ENCODE assay signal across 16 mouse cellular contexts in the genomic region with DNA sequence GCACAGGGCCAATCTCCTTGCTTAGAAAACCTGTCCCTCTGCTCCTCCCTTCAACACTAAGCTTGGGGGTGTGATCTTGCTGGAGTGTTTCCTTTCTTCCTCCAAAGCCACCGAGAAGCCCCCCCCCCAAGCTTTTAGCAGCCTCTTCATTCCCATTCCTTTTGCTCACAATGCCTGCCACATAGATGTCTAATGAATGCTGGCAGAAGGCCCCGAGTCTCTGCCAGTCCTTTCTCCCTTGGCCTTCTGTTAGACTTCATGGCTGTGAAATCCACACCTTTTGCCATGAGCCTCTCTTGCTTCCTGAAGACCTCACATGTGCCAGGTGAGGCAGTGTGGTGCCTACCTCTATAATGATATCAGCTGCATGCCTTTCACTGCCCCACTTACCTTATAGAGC. TPM values are rescaled to one million over a fixed set of nuclear protein-coding genes. Genes with fewer than 3 reads are reported as not detected.
DNase-seq lines count a peak whose midpoint lies in the region; ATAC-seq lines count a peak whose summit lies in the region.
"Had no signal": no experiment of that assay in that cellular context is flagged by ENCODE, and none has a peak within 500 bp of the region (broad histone marks: within the 10 kb centered on the region; RNA-seq: fewer than 3 reads in every experiment).

No protein-coding gene starts in this region.

- ATAC-seq in cerebellum, adult (ENCODE audit: insufficient number of reproducible peaks, low FRiP score, low TSS enrichment) = no peak
- ATAC-seq in hindbrain, embryonic 16.5 days = 0 out of 2 replicates have a peak, but pooled peaks have one; percentile 22
- ATAC-seq in hindbrain, embryonic 13.5 days (ENCODE audit: low FRiP score) = no peak
- no peak for ATAC-seq in midbrain, embryonic 14.5 days (ENCODE audit: low FRiP score, low TSS enrichment)
- no peak for ATAC-seq in midbrain, embryonic 11.5 days (ENCODE audit: low FRiP score)
- no peak for ATAC-seq in stomach, embryonic 16.5 days (ENCODE audit: insufficient read depth, low FRiP score)
- ATAC-seq: Patski had no signal

- peaks cover 7% of the 10 kb centered on the region for H3K4me1 ChIP-seq in hindbrain, embryonic 16.5 days (ENCODE audit: control insufficient read depth, insufficient read depth, low read depth, low read length)
- H3K4me1 ChIP-seq in hindbrain, embryonic 13.5 days (replicated peaks) = peaks cover 19% of the 10 kb centered on the region
- no peaks in the 10 kb centered on the region for H3K4me1 ChIP-seq in midbrain, embryonic 14.5 days (ENCODE audit: control insufficient read depth, insufficient read depth, low read length)
- no peaks in the 10 kb centered on the region for H3K4me1 ChIP-seq in midbrain, embryonic 11.5 days (ENCODE audit: control insufficient read depth, insufficient read depth, low read length)
- H3K4me1 ChIP-seq in stomach, embryonic 16.5 days (ENCODE audit: control insufficient read depth, insufficient read depth, low read length) = peaks cover 27% of the 10 kb centered on the region; the same call in 1 of the 2 replicates
- H3K4me1 ChIP-seq: embryonic facial prominence, embryonic 12.5 days; neural tube, embryonic 12.5 days had no signal

- H3K9me3 ChIP-seq in hindbrain, embryonic 16.5 days (ENCODE audit: control insufficient read depth, low read length) = no peaks in the 10 kb centered on the region
- H3K9me3 ChIP-seq in hindbrain, embryonic 13.5 days = no peaks in the 10 kb centered on the region
- H3K9me3 ChIP-seq in midbrain, embryonic 14.5 days (ENCODE audit: control insufficient read depth, low read length) = no peaks in the 10 kb centered on the region
- H3K9me3 ChIP-seq in midbrain, embryonic 11.5 days (ENCODE audit: control insufficient read depth, low read length) = no peaks in the 10 kb centered on the region
- no peaks in the 10 kb centered on the region for H3K9me3 ChIP-seq in stomach, embryonic 16.5 days (replicated peaks; ENCODE audit: control insufficient read depth, low read length)
- H3K9me3 ChIP-seq: embryonic facial prominence, embryonic 12.5 days; limb, embryonic 15.5 days; neural tube, embryonic 12.5 days had no signal

- H3K36me3 ChIP-seq in hindbrain, embryonic 16.5 days (ENCODE audit: control insufficient read depth, insufficient read depth, low read length) = no peaks in the 10 kb centered on the region
- no peaks in the 10 kb centered on the region for H3K36me3 ChIP-seq in hindbrain, embryonic 13.5 days
- no peaks in the 10 kb centered on the region for H3K36me3 ChIP-seq in midbrain, embryonic 14.5 days (ENCODE audit: control insufficient read depth, insufficient read depth, low read length)
- H3K36me3 ChIP-seq in midbrain, embryonic 11.5 days (ENCODE audit: control insufficient read depth, insufficient read depth, low read length) = no peaks in the 10 kb centered on the region
- H3K36me3 ChIP-seq in stomach, embryonic 16.5 days (ENCODE audit: control insufficient read depth, insufficient read depth, low read length) = no peaks in the 10 kb centered on the region
- H3K36me3 ChIP-seq: embryonic facial prominence, embryonic 12.5 days; limb, embryonic 15.5 days; neural tube, embryonic 12.5 days had no signal

- DNase-seq in cerebellum, postnatal 25 days = peak; percentile 28 to 63
- peak; percentile 19 for DNase-seq in midbrain, embryonic 14.5 days
- no peak for DNase-seq in midbrain, embryonic 11.5 days (ENCODE audit: low spot score, missing footprints)
- no peak for DNase-seq in urinary bladder, postnatal 10 days (ENCODE audit: low spot score)
- DNase-seq: adrenal gland, postnatal 36 days; heart, adult 11 months; thymus, postnatal 25 days had no signal

- no peak overlapping the region for H3K27ac ChIP-seq in hindbrain, embryonic 16.5 days (ENCODE audit: low read depth, low read length)
- no peak overlapping the region for H3K27ac ChIP-seq in hindbrain, embryonic 13.5 days
- H3K27ac ChIP-seq in midbrain, embryonic 14.5 days (replicated peaks; ENCODE audit: low read depth, low read length) = no peak overlapping the region
- no peak overlapping the region for H3K27ac ChIP-seq in midbrain, embryonic 11.5 days (ENCODE audit: low read depth, low read length)
- H3K27ac ChIP-seq in stomach, embryonic 16.5 days (ENCODE audit: low read length) = peak overlapping the region; percentile 70
- H3K27ac ChIP-seq: embryonic facial prominence, embryonic 12.5 days; limb, embryonic 15.5 days; macrophage; neural tube, embryonic 12.5 days had no signal

- 33% methylated on average over 2 of the region's 2 CpGs for whole genome bisulfite sequencing in hindbrain, embryonic 16.5 days
- WGBS in hindbrain, embryonic 13.5 days = 59% methylated on average over 2 of the region's 2 CpGs
- WGBS in midbrain, embryonic 14.5 days = 48% methylated on average over 2 of the region's 2 CpGs
- WGBS in midbrain, embryonic 11.5 days = 69% methylated on average over 2 of the region's 2 CpGs
- 56% methylated on average over 2 of the region's 2 CpGs for WGBS in stomach, embryonic 16.5 days

- H3K4me2 ChIP-seq in hindbrain, embryonic 16.5 days (ENCODE audit: low read length) = no peak overlapping the region
- H3K4me2 ChIP-seq in hindbrain, embryonic 13.5 days = no peak overlapping the region
- H3K4me2 ChIP-seq in midbrain, embryonic 14.5 days (ENCODE audit: low read length) = no peak overlapping the region
- H3K4me2 ChIP-seq in midbrain, embryonic 11.5 days = no peak overlapping the region
- H3K4me2 ChIP-seq in stomach, embryonic 16.5 days (ENCODE audit: low read depth, low read length) = no peak overlapping the region
- H3K4me2 ChIP-seq: embryonic facial prominence, embryonic 12.5 days; limb, embryonic 15.5 days; neural tube, embryonic 12.5 days had no signal

- H3K4me3 ChIP-seq in hindbrain, embryonic 16.5 days (ENCODE audit: low read length) = no peak overlapping the region
- H3K4me3 ChIP-seq in hindbrain, embryonic 13.5 days = no peak overlapping the region
- no peak overlapping the region for H3K4me3 ChIP-seq in midbrain, embryonic 14.5 days (replicated peaks; ENCODE audit: low read depth, low read length)
- H3K4me3 ChIP-seq in midbrain, embryonic 11.5 days (ENCODE audit: low read depth, low read length) = no peak overlapping the region
- no peak overlapping the region for H3K4me3 ChIP-seq in stomach, embryonic 16.5 days (replicated peaks; ENCODE audit: low read length)
- H3K4me3 ChIP-seq: embryonic facial prominence, embryonic 12.5 days; limb, embryonic 15.5 days; neural tube, embryonic 12.5 days had no signal

- H3K27me3 ChIP-seq in hindbrain, embryonic 16.5 days (replicated peaks; ENCODE audit: control insufficient read depth, insufficient read depth, low read length) = no peaks in the 10 kb centered on the region
- no peaks in the 10 kb centered on the region for H3K27me3 ChIP-seq in hindbrain, embryonic 13.5 days
- no peaks in the 10 kb centered on the region for H3K27me3 ChIP-seq in midbrain, embryonic 14.5 days (ENCODE audit: control insufficient read depth, insufficient read depth, low read length)
- H3K27me3 ChIP-seq in midbrain, embryonic 11.5 days (ENCODE audit: control insufficient read depth, insufficient read depth, low read length) = no peaks in the 10 kb centered on the region
- H3K27me3 ChIP-seq in stomach, embryonic 16.5 days (ENCODE audit: control insufficient read depth, insufficient read depth, low read length) = no peaks in the 10 kb centered on the region
- H3K27me3 ChIP-seq: embryonic facial prominence, embryonic 12.5 days; limb, embryonic 15.5 days; neural tube, embryonic 12.5 days; Patski had no signal

- H3K9ac ChIP-seq in hindbrain, embryonic 16.5 days (ENCODE audit: low read depth, low read length) = no peak overlapping the region
- no peak overlapping the region for H3K9ac ChIP-seq in hindbrain, embryonic 13.5 days
- H3K9ac ChIP-seq in midbrain, embryonic 14.5 days (replicated peaks; ENCODE audit: low read length) = no peak overlapping the region
- H3K9ac ChIP-seq in midbrain, embryonic 11.5 days (ENCODE audit: low read length) = no peak overlapping the region
- H3K9ac ChIP-seq in stomach, embryonic 16.5 days (ENCODE audit: low read length) = no peak overlapping the region
- H3K9ac ChIP-seq: embryonic facial prominence, embryonic 12.5 days; limb, embryonic 15.5 days; neural tube, embryonic 12.5 days had no signal

RNA-seq across cellular contexts. Expression of a gene that starts 46.6 kb away (rescaled TPM):
- polyA plus RNA-seq in hindbrain, embryonic 16.5 days (2015; fragmentation: Nextera tagmentation; extraction: Ambion mirVana) = 30.3 and 33.5 TPM in 2 replicates
- polyA plus RNA-seq in hindbrain, embryonic 13.5 days (2015; fragmentation: Nextera tagmentation; extraction: Ambion mirVana) = 39.6 and 42.1 TPM in 2 replicates
- polyA plus RNA-seq in midbrain, embryonic 14.5 days (2014; fragmentation: Nextera tagmentation; extraction: Ambion mirVana) = 35.1 and 41.3 TPM in 2 replicates
- polyA plus RNA-seq in midbrain, embryonic 11.5 days (2014; fragmentation: Nextera tagmentation; extraction: Ambion mirVana) = 25.2 and 25.8 TPM in 2 replicates
- 21.5 and 21.6 TPM in 2 replicates for polyA plus RNA-seq in stomach, embryonic 16.5 days (2015; fragmentation: Nextera tagmentation; extraction: Ambion mirVana)

RNA-seq across cellular contexts. Expression of a gene that starts 47.3 kb away (rescaled TPM):
- 2.0 and 2.9 TPM in 2 replicates for polyA plus RNA-seq in hindbrain, embryonic 16.5 days (2015; fragmentation: Nextera tagmentation; extraction: Ambion mirVana)
- polyA plus RNA-seq in hindbrain, embryonic 13.5 days (2015; fragmentation: Nextera tagmentation; extraction: Ambion mirVana) = 2.6 and 2.7 TPM in 2 replicates
- 0.69 and 1.6 TPM in 2 replicates for polyA plus RNA-seq in midbrain, embryonic 14.5 days (2014; fragmentation: Nextera tagmentation; extraction: Ambion mirVana)
- polyA plus RNA-seq in midbrain, embryonic 11.5 days (2014; fragmentation: Nextera tagmentation; extraction: Ambion mirVana) = 1.5 TPM in 2 replicates
- polyA plus RNA-seq in stomach, embryonic 16.5 days (2015; fragmentation: Nextera tagmentation; extraction: Ambion mirVana) = 4.4 TPM in 2 replicates

Comparison
In these comparisons a context has a peak if more than half of its experiments do, and no peak if none do; other contexts are left out.
1. DNase-seq: peak in cerebellum, postnatal 25 days (2 of 2) and midbrain, embryonic 14.5 days (single experiment); none in midbrain, embryonic 11.5 days (single experiment) and urinary bladder, postnatal 10 days (single experiment).